Mouse (Mus musculus): ENCODE measurements around the gene Cflar.
A peak's percentile ranks its signal among the peaks of the same experiment; 100 is the strongest.
"Not testable (repeated sequence)": the region's sequence is repeated elsewhere in the genome, so short reads cannot be mapped to it uniquely, and the experiment has no call there.

Cflar gene

DNA sequence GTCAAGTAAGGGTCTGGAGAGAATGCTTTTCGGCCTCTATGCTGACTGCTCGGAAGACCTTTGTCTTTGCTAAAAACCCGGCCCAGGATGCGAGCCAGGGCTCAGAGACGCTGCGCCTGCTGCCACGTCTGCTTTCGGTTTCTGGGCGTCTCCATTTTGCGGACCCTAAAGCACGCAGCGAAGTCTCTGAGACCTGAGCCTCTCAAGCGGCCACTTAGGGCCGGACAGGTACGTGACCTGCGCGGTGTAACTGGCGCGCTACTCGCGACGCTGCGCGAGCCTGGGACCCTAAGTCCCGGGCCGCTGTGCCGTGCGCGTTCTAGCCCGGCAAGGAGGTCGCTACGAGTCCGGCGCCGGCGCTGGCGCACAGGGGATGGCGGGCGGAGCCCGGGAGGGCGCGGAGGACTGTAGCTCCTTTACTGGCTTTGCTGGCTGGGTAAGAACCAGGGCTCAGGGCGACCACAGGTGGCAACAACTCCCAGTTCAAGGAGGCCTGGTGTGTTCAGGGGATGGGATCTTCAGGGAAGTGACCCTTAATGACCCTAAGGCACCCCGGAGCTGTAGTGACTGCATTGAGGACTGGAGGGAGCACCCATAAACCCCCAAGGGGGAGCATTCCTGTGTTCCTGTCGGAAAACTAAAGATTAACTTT is at the start of gene Cflar:
TSS of gene Cflar (plus strand) at position 144 of the 652 bp plus-strand sequence.
- DNase-seq (ENCODE audit: low spot score) = peak; percentile 84

DNA sequence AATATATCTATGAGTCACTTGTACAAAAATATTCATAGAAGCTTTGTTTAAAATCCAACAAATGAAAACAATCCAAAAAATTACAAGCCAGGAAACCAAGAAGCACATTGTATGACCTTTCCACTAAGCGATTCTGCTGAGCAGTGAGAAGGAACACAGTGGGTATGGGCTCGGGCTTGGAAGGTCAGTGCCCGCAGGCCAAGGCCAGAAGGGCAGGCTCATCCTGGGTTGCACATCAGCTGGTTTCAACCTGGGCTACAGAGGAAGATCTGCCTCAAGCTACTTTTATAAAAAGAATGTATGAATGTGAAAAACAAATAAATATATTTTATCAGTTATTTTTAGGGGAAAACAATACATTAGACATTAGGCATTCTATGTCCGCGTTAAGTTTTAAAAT is 48.6 kb upstream of the Cflar start:
- not testable (repeated sequence) for DNase-seq (ENCODE audit: low spot score)

DNA sequence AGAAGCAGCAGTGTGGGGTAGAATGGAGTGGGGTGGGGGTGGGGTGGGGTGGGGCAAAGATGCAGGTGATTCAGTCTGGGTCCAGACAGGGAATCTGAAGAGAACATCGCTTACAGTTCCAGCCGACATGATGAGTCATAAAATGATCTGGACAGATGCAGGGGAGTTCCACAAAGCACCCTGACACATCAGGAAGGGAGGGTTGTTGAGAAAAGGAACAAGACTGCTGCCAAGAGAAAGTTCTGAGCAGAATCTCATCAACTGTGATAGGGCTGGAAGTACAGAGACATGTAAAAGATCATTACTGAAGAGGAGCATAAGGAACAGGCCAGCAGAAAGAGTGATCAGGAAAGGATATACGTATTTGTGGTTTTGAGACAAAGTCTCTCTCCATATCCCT is 47.9 kb upstream of the Cflar start:
- DNase-seq (ENCODE audit: low spot score) = not testable (repeated sequence)

DNA sequence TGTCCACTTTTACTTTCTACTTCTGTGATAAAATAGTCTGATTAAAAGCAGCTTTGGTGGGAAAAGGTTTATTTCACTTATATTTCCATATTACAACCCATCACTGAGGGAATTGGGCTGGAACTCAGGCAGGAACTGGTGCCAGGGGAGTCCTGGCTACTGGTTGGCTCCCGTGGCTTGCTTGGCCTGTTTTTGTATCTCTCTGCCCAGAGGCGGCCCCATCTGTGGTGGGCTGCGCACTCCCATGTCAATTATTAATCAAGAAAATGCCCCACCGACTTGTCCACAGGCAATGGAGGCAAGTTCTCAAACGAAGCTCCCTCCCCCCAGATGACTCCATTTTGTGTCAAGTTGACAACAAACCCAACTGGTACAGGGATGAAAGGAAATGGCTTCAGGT is 43.1 kb upstream of the Cflar start:
- no peak for DNase-seq (ENCODE audit: low spot score)

DNA sequence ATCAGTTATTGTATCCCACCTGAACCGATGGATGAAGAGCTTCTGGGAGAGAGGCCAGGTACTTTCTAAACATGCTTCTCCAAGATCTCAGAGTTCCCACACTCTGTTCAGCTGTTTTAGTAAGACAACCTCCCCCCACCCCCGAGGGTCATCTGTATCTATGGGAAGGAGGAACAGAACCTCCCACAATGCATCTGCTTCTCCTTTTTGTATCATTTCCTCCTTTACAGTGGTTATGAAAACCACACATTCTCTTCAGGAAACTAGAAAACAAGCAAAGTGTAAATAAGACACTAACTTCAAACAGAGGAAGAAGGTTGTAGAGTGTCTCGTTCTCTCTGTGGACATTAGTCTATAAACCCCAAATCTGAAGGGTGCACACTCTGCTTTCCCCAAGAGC is 41.7 kb upstream of the Cflar start:
- DNase-seq (ENCODE audit: low spot score) = not testable (repeated sequence)

DNA sequence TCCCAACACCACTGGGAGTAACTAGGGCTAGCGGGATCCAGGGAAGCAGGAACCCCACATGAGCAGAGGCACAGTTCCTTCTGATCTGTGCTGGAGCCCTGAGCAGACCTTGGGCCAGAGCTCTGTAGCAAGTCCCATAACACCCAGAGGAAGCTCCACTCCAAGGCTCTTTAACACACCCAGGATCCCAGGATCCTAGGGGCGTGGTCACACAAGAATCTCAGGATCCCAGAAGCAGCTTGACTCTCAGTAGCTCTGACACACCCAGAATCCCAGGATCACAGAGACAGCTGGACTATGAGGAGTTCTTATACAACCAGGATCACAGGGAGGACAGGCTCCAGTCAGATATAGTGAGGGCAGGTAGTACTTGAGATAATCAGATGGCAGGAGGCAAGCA is 39.2 kb upstream of the Cflar start:
- DNase-seq (ENCODE audit: low spot score) = no peak

DNA sequence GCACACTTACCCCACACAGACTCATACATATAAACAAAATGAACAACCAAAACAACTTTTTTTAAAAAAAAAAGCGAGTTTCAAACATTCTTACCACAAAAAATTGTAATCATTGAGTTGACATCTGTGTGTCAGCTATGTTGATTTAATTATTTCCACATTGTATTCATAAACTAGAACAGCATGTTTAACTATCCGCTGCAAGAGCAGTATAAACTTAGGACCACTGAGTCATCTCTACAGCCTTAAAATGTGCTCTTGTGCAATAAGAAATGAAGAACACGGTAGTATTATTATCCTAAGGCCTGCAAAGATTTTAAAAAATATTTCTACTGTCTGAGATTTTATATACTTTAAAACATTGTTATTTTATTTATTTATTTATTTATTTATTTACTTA is 36.3 kb upstream of the Cflar start:
- DNase-seq (ENCODE audit: low spot score) = no peak

DNA sequence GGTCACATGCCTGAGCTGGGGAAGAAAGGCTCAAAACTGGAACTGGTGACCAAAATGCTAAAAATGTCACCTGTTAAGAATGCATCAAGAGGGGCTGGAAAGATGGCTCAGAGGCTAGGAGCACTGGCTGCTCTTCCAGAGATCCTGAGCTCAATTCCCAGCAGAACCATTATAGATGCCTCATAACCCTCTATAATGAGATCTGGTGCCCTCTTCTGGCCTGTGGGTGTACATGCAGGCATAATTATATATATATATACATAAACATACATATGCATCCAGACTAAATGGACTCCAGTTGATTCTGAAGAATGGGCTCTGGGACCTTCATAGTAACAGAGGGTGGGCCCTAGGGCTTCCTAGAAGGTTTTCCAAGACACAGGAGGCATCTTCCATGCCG is 33.7 kb upstream of the Cflar start:
- peak; percentile 54 for DNase-seq (ENCODE audit: low spot score)

DNA sequence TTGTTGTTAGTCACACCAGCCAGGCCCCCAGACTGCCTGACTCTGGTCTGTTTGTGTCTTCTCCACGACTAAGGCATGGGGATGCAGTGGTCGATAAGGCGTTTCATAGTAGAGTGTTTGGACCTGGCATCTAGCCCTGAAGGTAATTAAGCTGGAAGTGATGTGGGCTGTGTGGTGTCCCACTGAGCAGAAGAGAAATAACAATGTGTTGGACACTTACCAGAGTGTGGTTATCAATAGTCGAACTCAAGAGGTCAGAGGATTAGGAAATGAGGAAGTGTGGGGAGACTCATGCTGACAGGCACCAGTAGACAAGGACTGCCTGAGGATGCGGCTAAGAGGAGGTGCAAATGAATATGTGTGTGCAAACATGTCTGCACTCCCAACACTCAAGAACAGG is 32.9 kb upstream of the Cflar start:
- not testable (repeated sequence) for DNase-seq (ENCODE audit: low spot score)

DNA sequence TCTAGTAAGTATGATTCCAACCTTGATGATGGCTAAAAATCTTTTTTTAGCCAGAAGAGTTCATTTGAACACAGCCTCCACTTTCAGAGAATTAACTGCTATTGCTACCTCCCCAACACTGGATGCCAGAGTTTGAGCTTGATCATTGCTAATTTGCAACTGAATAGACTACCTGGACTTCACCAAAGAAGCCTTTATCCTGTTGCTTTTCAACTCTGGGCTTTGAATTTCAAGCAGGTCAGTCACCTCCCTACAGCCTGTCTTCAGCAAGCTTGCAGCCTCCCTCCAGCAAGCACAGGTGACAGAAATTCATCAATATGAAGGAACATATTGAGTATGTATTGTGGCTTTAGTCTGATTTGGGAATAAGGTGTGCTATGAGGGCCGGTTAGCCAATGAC is 21.9 kb upstream of the Cflar start:
- no peak for DNase-seq (ENCODE audit: low spot score)

DNA sequence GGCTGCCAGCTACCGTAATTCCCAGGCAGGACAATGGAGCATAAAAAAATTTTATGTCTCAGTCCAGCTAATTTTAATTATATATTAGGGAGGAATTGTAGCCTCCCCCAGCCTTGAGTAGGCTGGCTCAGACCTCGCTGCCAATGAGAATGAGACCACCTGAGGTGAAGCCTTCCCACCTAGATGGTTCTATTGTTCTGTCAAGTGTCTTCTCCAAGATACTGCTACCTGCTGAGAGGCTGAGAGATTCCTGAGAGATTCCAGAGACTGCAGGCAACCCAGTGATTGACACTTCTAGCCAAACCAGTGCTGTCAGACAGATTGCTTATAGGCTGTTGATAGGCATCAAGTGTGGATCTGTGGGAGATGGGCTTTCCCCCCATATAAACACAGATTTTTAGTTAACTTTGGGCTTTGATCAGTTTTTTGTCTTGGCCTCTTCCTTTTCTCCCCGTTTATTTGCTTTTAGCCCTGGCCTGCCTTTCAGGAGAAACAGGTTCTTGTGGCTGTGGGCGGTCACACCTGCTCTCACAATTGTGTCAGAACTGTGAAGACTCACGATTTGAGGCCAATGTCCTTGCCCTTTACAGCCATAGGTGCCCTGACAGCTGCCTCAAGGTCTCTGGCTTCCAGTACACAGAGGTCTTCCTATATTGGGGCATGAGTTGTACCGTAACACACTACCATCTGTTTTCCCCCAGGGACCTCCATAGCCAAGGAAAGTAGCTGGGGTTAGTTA is 21.1 kb upstream of the Cflar start:
- DNase-seq (ENCODE audit: low spot score) = no peak

DNA sequence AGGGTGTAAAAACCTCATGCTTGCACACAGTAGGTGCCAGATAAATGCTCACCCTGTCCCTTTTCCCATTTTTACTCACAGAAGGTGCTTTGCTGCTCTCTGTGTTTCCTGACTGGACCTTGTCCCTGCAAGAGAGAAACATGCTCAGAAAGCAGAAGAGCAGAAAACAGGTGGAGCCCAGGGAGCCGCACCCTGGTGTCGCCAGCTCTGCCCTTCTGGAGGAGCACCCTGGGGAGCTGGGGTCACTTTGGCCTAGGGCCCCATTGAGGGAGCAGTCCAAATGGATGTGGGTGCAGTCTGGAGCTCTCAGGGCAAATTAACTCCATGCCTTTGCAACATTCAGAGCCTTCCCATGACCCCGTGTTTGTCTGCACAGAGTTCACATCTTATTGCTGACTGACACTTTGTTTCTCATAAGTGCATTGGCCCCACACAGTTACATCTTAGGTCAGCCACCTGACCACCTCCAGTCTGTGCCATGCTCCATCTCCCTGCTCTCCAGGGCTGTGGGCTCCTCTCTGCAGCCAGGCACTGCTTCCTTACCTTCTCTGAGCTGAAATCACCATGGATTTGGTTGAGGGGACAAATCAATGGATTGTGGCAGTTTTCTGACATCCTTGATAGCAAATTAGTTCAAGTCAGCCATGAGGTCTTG is 20.3 kb upstream of the Cflar start:
- not testable (repeated sequence) for DNase-seq (ENCODE audit: low spot score)

DNA sequence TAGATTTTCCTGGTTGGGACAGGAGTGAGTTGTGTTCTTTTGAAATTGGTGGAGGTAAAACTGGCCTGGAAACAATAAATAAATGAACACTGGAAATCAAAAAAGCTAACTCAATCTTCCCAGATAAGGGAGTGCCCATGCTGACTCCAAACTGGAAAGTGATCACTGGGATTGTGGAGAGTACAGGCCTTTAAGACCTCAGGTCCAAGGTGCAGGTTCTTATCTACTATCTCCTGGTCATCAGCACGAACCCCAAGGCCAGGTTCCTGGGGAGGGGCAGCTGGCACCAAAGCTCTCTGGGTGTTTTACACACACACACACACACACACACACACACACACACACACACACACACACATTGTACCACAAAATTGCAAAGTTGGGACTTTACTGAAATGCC is 19.6 kb upstream of the Cflar start:
- not testable (repeated sequence) for DNase-seq (ENCODE audit: low spot score)

DNA sequence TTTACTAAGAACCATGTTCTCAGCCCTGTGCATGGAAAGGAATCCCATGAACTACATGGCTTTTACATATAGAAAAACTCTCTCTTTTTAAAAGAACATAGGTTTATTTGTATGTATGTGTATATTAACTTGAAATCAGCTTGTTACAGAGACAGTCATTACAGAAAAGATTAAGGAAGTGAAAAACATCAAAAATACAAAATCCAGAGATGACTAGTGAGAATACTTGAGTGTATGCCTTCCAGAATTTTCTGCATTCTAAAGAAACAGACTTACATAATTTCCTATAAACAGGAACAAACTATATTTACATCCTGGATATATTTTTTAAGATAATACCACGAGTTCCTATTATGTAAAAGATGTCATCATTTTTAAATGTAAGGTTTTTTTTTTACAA is 17.6 kb upstream of the Cflar start:
- no peak for DNase-seq (ENCODE audit: low spot score)

DNA sequence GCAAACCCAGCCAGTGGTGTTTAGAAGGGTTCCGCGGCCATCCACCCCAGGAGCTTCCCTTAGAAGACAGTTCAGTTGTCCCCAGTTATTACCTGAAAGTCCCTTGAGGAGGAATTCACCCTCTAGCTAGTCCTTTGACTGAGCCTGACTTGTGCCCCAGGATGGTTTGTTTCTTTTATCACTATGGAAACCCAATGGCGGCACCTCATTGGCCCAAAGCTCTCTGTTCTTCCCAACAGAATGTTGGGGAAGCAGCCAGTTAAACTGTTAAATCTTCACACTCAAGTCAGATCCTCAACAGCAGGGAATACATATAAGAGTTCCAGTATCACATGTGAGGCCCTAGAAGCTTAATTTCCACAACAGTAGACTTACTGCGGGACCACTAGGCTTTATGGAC is 15.5 kb upstream of the Cflar start, which contains the start of gene Als2cr12:
TSS of gene Als2cr12 (minus strand) at position 180 of the 400 bp plus-strand sequence.
- not testable (repeated sequence) for DNase-seq (ENCODE audit: low spot score)

DNA sequence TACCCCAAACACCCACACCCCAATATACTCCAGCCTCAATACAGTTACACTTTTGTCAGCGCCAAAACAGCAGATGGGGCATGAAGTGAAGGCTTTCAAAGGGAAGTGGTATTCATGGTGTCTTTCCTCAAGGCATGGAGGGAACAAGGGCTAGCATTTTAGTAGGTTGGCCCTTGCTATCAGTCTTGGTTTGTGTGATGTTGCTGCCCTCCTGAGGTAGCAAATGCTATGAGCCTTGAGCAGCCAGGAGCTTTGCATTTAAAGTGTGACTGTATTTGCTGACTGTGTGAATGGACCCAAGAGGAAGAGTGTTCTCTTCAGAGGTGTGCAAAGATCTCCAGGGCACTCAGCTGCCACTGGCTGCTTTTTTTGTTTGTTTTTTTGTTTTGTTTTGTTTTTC is 13.7 kb upstream of the Cflar start:
- not testable (repeated sequence) for DNase-seq (ENCODE audit: low spot score)

DNA sequence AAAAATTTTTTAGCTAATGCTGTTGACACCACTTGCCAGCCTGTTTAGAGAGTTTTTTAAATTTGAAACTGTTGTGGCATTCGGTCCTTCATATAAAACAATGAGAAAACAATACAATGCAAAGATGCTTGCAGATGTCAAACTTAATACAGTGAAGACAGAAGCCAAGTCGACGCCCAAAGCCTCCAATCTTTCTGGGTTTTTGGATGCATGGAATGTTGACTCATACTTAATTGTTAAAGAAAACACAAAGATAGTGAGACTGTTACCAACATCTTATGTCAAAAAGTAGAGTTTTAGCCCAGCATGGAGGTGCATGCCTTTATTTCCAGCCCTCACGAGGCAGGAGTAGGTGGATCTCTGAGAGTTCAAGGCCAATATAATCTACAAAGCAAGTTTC is 12.5 kb upstream of the Cflar start:
- DNase-seq (ENCODE audit: low spot score) = no peak

DNA sequence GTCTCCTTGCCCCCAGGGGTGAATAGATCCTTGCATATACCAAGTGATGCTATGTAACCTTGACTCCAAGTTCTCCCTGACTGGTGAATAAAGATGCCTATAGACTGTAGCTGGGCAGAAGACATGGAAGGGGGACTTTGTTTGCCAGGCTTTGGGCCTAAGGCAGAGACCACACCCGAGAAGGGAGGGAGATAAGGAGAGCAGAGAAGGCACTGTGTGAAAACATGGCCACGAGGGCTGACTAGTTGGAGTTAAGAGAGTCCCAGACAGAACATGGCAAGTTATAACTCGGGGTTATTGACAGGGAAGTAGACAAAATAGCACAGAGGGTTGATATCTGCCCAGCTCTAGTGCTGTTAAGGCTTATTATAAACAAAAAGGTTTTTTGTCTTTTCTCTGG is 11.3 kb upstream of the Cflar start:
- no peak for DNase-seq (ENCODE audit: low spot score)

DNA sequence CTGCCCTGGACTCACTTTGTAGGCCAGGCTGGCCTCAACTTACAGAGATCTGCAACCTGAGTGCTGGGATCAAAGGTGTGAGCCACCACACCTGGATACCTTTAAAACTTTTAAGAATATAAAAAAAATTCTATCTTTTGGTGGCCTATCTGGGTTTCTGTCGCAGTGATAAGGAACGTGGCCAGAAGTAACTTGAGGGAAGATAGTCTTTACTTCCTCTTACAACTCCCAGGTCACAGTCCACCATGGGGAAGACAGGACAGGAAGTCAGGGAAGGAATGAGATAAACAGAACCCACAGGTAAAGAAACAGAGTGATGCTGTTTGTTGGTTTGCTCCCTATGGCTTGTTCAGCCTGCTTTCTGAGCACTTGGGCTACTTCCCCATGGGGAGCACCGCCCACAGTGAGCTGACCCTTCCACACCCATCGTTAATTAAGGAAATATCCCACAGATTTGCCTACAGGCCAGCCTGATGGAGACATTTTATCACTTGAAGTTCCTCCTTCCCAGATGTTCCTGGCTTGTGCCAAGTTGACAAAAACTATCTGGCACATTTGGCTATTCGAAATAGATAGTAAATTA is 10.6 kb upstream of the Cflar start:
- DNase-seq (ENCODE audit: low spot score) = not testable (repeated sequence)

DNA sequence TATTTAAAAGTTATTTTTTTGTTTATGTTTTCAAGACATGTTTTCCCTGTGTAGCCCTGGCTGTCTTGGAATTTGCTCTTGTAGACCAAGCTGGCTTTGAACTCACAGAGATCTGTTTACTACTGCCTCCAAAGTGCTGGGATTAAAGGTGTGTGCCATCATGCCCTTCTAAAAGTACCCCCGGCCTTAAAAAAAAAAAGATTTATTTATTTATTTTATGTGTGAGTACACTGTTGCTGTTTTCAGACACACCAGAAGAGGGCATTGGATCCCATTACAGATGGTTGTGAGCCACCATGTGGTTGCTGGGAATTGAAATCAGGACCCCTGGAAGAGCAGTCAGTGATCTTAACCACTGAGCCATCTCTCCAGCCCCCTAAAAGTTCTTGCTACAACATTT is 1.3 kb upstream of the Cflar start:
- not testable (repeated sequence) for DNase-seq (ENCODE audit: low spot score)

DNA sequence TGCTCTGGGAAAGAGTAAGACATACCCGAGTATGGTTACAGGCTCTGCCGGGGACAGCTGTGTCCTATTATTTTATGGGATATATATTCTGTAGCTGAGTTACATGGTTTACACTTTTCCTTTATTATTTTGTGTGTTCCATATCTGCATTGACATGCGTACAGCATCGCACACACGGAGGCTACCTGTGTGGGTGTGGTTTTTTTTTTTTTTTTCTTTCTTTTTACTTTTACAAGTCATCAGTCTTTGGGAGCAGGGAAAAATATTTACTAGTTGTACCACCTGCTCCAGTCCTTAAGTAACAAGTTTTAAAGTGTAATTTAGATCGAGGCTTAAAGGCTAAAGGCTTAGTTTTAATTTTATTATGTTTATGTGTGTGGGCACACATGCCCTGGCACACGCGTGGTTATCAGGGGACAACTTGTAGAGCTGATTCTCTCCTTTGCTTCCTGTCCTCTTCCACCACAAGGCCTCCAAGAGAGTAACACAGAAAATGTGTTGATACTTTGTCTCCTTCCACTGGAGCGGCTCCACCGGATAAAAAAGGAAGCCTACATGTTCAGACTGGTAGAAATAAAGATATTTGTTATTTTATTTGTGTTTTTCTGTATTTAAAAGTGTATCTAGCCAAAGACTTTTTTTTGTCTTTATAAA is 470 bp upstream of the Cflar start:
- DNase-seq (ENCODE audit: low spot score) = no peak

Measured in lung, postnatal 25 days (tissue).